Mouse (Mus musculus): ENCODE data around the gene Bdnf.

Bdnf gene

DNA sequence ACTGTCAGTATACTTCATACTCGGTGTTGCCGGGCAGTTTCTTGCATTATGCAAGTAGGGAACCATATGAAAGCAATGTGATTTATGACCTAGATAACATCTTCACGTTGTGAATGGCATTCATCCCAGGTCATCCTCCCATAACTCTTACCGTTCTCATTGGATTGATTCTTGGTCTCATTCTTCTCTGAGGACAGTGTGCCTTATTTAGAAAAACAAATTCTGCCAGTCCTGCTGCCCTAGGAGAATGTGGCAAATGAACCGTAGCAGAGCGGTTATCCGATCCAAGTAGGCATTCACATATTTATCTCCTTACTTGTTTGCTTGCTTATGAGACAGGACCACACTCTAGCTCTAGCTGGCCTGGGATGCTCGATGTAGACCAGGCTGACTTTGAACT lies 32.0 kb downstream of the Bdnf start:
- DNase-seq, result peak; percentile 19

DNA sequence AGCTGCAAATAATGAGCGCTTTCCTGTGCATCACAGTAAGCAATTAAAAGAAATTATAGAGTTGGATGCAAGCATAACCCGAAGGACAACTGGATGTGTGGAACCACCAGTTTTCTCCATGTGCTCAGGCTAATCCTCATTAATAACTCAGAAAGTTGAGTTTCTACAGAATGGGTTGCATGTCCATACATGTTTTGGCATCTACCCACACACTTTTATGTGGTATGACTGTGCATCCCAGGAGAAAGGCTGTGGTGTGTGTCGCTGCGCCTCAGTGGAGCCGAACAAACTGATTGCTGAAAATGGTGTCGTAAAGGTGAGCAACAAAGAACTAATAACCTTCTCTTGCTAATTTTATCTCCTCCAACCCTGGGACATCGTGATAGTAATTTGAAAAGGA lies 34.8 kb downstream of the Bdnf start:
- no peak for DNase-seq

DNA sequence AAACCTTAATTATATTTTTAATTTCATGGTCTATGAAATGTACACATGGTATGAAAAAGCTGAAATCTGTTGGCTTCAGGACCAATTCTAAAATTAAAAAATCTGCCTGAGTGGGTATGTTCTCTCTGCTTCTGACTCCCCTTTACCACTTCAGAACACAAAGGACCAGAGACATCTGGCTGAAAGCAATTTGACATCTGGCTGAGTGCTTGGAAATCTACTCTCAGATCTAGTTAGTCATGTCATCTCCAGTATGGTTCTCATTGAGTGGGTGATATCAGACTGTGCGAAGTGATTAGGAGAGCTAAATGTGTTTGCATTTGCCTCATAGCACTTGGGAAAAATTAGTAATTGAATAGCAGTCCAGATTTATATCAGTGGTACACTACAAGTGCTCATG lies 36.5 kb downstream of the Bdnf start:
- DNase-seq, result no peak

DNA sequence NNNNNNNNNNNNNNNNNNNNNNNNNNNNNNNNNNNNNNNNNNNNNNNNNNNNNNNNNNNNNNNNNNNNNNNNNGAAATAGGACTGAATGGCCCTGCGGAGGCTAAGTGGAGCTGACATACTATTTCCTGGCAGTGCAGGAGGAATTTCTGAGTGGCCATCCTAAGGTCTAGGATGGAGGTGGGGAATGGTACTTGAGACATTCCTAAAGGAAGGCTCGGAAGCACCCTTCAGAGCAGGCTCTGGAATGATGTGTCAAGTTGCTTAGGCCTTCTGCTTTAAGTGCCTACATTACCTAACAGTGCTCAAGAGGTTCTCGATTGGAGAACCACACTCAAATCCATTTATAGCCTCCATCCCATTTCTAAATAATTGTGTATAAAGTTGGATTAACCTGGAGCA lies 50.8 kb downstream of the Bdnf start:
- DNase-seq, result no peak

DNA sequence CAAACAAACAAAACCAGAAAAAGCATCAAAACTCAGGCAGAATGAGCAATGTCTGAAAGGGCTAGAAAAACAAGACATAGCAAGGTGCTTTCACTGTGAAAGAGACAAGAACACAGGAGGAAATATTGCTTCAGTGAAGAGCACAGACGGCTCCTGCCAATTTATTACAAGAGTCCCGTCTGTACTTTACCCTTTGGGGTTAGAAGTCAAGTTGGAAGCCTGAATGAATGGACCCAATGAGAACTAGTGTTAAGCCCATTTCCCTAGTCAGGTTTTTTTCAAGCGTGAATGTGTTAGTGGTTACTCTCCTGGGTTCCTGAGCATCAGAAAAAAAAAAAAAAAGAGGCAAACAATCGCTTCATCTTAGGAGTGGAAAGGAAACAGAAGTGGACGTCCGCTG lies 51.3 kb downstream of the Bdnf start:
- no peak for DNase-seq

DNA sequence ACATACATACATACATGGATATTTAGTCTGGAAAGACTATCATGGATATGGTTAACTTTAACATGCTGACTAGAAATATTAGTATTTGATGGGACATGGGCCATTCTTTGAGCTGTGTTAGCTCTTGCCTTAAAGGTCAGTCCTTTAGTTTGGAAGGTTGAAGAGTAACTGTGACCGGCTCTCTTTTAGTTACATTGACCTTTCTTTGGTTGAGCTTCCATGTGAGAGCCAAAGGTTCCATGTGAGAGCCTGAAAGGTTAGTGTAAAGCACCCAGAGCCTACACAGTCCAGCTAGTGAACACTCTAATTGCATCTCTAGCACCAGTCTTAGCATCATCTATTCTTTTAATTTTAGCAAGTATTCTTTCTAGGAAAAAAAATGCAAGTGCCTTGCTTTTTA lies 54.7 kb downstream of the Bdnf start:
- DNase-seq, result no peak

DNA sequence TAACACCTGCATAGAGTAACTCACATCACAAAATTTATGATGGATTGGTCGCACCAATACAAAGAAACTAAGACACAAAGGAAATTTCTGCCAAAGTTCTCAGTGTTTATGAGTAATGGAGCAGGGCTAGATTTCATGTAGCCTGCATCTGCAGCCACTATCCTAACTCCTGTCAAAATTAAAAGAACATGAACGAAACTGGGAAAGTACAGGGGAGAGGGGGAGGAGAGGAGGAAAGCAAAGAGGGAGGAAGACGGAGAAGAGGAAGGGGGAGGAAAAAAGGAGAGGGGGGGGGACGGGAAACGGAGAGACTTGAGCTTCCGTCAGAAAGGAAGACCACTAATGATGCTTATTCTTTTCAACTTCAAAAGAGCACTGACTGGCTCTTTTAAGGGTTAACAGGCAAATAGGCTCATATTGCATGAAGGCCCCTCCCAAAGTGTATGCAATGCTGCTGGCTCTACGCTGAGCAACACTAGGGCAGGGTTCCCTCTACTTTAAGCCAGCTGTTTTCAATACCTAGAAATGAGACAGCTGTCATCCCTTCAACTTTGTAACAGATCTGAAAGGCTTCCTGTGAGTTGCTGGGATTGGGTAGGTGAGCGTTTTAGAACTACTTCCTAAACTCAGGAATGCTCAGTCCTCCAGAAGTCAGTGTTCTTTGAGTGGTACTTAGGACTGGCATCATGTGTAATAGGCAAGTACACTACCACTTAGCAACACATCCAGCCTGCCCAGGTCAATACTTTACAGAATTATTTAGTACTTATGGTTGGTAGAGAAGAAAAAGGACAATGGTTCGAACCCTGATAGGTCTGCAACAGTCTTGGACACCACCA lies 58.9 kb downstream of the Bdnf start:
- DNase-seq, result no peak

DNA sequence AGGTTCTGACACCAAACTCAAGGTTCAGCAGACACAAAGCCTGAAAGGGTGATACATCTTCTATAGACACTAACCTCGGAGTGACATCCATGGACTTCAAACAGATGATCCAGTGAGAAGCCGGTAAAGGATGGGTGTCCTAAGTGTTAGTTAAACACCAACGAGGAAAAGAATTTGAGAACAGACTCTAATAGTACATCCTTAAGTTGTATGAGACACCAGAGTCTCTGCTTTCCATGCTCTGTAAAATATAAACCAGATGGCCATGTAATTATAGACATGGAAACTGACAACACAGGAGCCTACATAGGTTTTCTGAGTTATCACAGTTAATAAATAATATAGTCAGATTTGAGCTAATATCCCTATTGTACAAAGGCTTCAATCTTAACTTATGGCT lies 59.7 kb downstream of the Bdnf start:
- DNase-seq, result no peak

DNA sequence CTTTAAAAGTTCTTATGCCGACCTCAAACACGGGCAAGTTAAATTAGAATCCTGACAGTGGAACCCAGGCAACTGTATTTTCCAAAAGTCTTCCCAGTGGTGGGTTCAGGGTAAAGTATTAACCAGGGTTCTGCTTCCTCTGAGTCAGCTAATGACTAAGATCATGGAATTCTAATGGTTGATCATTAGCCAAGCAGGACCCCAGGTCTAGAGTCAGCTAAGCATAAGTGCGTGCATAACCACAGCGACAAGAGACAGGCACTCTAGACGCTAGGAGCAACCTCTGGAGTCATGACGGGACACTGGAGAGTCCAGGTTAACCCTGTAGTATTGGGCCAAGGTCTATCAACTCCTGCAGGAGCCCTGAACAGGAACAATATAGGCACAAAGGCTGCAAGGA lies 60.2 kb downstream of the Bdnf start:
- DNase-seq, result no peak

DNA sequence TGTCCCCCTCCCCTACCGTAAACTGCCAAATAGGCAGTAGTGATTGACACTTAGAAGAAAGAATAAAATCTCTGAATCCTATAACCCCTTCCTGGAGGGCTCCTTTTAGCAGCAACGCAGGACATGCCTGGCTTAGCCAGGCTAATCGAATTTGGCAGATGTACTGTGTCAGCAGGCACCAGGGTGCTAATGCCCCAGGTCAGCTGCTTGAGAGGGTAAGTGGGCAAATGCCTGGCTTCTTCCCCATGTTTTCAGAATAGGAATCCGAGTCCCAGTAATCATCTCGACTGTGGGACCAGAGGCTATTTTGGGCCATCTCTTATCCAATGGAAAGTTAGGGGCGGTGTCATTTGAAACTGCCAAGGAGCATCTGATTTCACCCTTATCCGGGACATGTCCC lies 60.8 kb downstream of the Bdnf start:
- no peak for DNase-seq

DNA sequence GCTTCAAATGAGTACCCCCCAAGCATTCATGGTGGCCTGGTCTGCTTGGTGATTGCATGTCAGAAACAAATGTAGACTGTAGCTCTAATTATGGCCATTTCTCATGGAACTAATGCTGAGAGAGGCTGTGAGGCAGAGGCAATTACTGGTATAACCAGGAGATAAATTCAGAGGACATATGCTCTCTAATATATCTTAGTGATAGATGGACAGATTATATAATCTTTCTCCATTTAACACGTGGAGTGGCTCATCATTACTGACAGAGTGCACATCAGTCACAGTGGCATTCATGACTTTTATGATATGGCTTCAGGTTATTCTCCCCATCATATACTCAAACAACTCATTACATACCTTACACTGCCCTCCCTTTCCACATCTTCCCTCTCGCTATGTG lies 61.8 kb downstream of the Bdnf start:
- no peak for DNase-seq

DNA sequence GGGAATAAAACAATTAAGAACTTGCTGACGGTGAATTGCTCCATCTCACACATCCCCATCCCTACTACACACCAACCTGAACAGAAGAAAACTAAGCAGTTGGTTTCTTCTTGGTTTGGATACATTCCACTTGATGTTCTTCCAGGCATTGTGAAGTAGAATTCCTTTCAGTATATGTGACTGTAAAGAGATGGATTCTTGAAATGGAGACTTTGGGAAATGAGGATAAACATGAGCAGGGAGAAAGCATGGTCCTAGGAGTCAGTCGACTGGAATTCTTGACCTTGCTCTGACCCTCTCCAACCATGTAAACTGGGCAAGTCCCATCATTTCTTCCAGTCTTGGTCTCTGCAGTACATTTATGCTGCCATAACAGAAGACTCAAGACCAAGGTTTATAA lies 63.8 kb downstream of the Bdnf start:
- DNase-seq, result no peak

DNA sequence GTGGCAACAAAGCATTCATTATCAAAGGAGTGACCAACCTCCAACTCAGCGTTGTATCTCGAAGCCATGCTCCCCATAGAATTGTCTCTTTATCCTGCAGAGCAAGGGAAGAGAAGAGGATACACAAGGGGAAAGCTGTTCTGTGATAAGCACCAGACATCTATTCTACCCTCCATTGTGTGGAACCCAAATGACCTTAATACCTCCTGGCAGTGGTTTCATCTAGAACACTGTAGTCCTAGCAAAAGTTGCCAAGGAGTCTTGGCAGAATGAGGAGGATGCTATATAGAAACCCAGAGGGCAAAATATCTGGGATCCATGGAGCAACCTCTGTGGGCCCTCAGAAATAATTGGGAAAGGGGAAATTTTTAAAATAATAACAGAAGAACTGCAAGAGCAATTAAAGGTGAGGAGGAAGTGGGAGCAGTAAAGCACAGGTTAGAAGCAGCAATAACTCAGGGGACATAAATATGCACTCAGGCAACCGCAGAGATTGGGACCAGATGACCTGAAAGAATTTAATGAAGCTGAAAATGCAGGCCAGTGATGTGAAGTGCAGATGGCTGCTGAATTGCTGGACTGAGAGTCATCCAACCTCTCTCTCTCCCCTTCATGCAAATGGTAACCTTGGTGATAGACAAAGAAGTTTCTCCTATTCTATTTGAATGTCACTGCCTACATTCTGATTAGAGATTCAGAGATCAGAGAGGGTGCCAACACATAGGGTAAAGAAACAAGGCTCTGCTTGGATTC lies 68.9 kb downstream of the Bdnf start:
- DNase-seq, result no peak

DNA sequence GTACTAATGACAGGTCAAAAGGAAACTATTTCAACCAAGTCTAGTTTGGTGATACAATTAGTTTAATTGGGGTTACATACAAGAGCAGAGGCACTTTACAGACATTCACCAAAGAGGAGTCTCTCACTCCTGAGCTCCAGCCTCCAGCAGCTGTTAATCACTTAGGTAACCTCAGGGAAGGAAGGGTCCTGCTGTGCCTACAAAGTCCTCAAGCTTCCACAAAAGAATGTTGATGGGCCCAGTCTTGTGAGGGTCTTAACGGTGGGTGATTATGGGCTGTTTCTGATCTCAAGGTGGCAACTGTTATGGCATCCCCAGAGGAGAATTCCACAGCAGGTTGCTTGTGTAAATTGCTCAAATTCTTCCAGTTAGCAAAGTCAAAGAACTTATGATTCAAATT lies 71.7 kb downstream of the Bdnf start:
- no peak for DNase-seq

DNA sequence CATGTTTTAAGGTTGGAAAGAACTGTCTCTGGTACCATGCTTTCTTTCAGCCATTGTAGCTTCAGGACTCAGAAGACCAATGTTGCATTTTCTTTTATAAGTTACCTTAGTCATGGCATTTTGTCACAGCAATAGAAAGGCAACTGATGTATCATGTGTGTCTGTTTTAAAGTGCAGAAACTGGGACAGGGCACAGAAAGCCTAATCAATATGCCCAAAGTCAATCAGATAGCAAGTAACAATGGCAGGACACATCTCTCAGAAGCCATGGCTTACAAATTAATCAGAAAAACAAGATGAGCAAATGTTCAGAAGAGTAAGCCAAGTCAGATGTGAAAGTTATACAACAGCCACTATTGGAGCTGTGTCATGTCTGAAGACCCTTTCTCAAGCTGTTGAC lies 73.9 kb downstream of the Bdnf start:
- DNase-seq, result no peak

DNA sequence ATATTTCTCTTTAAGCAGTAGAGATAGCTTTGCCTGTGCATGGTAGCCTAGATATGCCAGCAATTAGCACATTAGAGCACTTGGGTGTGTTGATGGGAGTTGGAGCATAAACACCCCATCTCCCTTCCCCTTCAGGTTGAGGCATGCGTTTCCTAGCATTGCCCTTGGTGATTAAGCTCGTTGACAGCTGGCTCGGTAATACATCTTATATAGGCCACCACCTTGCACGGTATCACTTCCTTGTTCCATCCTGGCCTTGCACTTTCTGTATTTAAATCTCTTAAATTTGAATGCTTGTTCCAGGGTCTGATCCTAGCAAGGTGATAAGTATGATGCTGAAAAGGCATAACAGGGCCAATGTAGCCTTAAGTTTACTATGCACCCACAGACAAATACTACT lies 74.3 kb downstream of the Bdnf start:
- DNase-seq, result no peak

DNA sequence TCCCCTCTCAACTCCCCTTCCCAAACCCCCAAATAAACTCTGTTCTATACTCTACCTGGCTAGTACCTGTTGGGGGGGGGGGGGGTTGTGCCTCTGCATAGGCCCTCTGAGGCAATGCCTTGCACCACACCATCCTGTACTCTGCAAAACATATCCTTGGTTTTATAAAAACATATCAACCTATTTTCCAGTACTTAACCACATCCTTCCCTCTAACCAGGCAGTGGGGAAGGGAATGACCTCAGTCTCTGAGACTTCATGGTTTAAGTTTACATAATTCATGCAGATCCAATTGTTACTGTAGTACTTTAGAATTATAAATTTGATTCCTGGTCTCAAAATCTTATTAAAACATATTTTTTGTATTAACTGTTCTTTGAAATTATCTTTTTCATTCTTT lies 75.5 kb downstream of the Bdnf start:
- no peak for DNase-seq

DNA sequence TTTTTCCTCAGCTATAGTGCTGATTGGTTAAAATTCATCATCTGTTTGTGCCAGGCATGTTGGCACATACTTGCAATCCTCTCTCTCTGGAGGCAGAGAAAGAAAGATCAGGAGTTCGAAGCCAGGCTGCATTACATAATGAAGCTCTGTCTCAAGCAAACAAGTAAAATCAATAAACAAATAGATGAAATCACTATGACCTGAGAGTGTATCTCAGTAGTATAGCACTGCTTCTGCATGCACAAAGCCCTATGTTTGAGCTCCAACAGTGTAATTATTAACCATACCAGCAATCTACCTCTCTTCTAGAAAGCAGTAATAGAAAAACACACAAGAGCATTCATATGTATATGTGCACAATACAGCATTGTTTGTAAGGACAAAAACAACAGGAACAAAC lies 76.0 kb downstream of the Bdnf start:
- DNase-seq, result no peak

DNA sequence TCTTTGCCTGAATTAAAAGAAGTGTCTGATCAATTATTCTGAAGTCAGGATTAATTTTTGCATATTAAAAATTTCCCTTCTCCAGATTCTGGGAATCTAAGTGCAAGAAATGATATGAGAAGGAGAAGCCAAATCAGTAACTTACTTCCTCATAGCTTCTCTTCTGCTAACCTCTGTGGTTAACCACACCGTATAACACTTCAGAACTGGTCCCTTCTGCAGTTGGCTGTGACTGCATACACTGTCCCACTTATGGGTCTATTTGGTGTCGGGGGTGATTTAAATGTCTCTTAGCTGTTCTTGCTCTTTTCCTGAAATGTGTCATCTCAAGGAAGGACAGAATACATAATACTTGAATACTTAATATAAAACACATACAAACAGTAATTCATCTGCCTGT lies 81.8 kb downstream of the Bdnf start:
- DNase-seq, result no peak

DNA sequence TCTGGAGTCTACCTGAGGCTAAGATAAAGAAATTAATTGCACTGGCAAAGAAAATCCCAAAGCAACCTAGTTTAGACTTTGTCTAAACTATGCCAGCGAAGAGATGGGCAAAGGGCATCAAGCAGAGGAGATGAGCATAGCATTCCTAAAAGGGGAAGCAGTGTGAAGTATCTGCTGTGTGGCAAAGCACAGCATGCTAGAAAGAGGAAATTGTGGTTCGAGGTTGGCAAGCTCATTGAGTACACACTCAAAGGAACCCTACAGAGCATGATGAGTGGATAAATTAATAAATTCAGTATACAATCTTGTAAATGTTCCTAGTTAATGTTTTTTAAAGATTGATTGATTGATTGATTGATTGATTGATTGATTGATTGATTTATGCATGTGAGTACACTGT lies 92.3 kb downstream of the Bdnf start:
- DNase-seq, result no peak

DNA sequence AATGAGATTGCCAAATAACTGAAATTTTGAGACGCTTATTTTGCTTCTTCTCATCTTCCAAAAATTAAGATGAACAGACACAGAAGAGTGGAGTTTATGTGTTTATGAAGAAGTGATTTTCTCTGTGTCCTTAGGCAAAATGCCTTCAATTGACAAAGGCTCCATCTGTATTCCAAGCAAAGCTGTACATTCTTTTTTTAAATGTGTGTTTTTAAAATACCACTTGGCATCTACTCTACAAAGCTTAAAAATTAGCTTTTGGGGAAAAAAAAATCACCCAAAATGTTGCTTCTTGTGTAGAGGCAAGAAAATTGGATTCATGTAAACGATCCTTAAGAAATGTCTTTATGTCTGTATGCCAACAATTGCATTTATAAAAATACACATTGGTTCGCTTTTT lies 94.3 kb downstream of the Bdnf start:
- no peak for DNase-seq

DNA sequence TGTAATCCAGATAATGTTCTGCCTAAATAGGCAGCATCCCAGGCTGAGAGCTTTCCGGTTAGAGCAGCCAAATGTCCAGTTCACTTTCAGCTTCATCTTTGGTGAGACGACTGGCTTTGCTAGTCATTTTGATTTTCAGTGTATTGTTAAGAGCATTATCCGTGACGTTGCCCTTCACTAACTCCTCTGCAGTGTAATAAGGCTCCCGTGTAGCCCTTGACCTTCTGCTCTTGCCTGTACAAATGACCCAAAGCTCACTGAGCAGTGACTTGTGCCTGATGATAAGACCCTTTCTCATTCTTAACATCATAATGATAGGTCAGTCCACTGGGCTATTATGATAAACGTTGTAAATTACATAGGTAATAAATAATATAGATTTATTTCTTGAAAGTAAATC lies 101.9 kb downstream of the Bdnf start:
- no peak for DNase-seq
